Mouse (Mus musculus): ENCODE data around the gene Zfp882. TPM values are rescaled to one million over a fixed set of nuclear protein-coding genes. Genes with fewer than 3 reads are reported as not detected.
"Not testable (repeated sequence)": the region's sequence is repeated elsewhere in the genome, so short reads cannot be mapped to it uniquely, and the experiment has no call there.

Zfp882 gene
- polyA plus RNA-seq, 1 experiment from 2014 or later: 1.4 TPM

- H3K4me3 ChIP-seq (ENCODE audit: low read depth, low read length): peak overlapping the region; percentile 85
- peak overlapping the region; percentile 67 for H3K4me2 ChIP-seq (replicated peaks; ENCODE audit: low read depth)
- H3K36me3 ChIP-seq (ENCODE audit: control insufficient read depth, insufficient read depth): no peaks in the 10 kb centered on the region
- H3K4me1 ChIP-seq (replicated peaks; ENCODE audit: control insufficient read depth, insufficient read depth, low read length): no peaks in the 10 kb centered on the region; the same call in 1 of the 2 replicates
- WGBS: 23% methylated on average over 12 of the region's 14 CpGs
- ATAC-seq: no peak
- H3K9me3 ChIP-seq (ENCODE audit: control insufficient read depth): 0 out of 2 replicates have a peak, but pooled peaks cover 3% of the 10 kb centered on the region
- no peak for TF ChIP-seq CTCF (IDR thresholded peaks at IDR 0.05; ENCODE audit: low read depth)
- peak overlapping the region; percentile 82 for H3K9ac ChIP-seq (ENCODE audit: low read depth, low read length)
- H3K27me3 ChIP-seq (replicated peaks; ENCODE audit: control insufficient read depth, insufficient read depth, low read length): 0 out of 2 replicates have a peak, but pooled peaks cover 4% of the 10 kb centered on the region
- peak overlapping the region; percentile 50 for H3K27ac ChIP-seq (ENCODE audit: low read depth, low read length)
These were observed 43.2 kb downstream of the Zfp882 start for GRCm38 (mm10) chr8:71951436-71952161.

- Histone ChIP-seq H3K4me2 (replicated peaks; ENCODE audit: low read depth) (peak overlapping the region; percentile 67; the same call in 1 of the 2 replicates), H3K4me1 (replicated peaks; ENCODE audit: control insufficient read depth, insufficient read depth, low read length) (no peaks in the 10 kb centered on the region; the same call in 1 of the 2 replicates), H3K9me3 (ENCODE audit: control insufficient read depth) (0 out of 2 replicates have a peak, but pooled peaks cover 3% of the 10 kb centered on the region), H3K27me3 (replicated peaks; ENCODE audit: control insufficient read depth, insufficient read depth, low read length) (no peaks in the 10 kb centered on the region), H3K4me3 (ENCODE audit: low read depth, low read length) (no peak overlapping the region), H3K36me3 (ENCODE audit: control insufficient read depth, insufficient read depth) (no peaks in the 10 kb centered on the region), H3K9ac (ENCODE audit: low read depth, low read length) (no peak overlapping the region), H3K27ac (ENCODE audit: low read depth, low read length) (0 out of 2 replicates have a peak overlapping the region, but pooled peaks have one; percentile 50)
- no peak for ATAC-seq
- no peak for TF ChIP-seq CTCF (IDR thresholded peaks at IDR 0.05; ENCODE audit: low read depth)
- 46% methylated on average over 1 of the region's 1 CpGs for WGBS
These were observed 44.1 kb downstream of the Zfp882 start for GRCm38 (mm10) chr8:71952489-71952888.

GRCm38 (mm10) chr8:71952961-71953700, 44.7 kb downstream of the Zfp882 start:
- not testable (repeated sequence) for ATAC-seq; H3K27ac ChIP-seq (ENCODE audit: low read depth, low read length); H3K4me3 ChIP-seq (ENCODE audit: low read depth, low read length); H3K36me3 ChIP-seq (ENCODE audit: control insufficient read depth, insufficient read depth); H3K4me1 ChIP-seq (replicated peaks; ENCODE audit: control insufficient read depth, insufficient read depth, low read length); H3K4me2 ChIP-seq (replicated peaks; ENCODE audit: low read depth); H3K27me3 ChIP-seq (replicated peaks; ENCODE audit: control insufficient read depth, insufficient read depth, low read length); H3K9me3 ChIP-seq (ENCODE audit: control insufficient read depth); H3K9ac ChIP-seq (ENCODE audit: low read depth, low read length)
- 79% methylated on average over 16 of the region's 16 CpGs for WGBS

DNA sequence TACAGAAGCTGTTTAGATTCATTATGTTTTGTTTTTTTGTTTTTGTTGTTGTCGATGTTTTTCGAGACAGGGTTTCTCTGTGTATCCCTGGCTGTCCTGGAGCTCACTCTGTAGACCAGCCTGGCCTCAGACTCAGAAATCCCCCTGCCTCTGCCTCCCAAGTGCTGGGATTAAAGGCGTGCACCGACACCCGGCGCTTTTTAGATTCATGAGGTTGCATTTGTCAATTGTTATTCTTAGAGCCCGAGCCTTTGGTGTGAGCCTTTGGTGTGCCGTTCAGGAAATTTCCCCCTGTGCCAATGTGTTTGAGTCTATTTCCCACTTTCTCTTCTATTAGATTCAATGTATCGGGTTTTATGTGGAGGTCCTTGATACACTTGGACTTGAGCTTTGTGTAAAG, 46.3 kb downstream of the Zfp882 start:
- H3K27me3 ChIP-seq (replicated peaks; ENCODE audit: control insufficient read depth, insufficient read depth, low read length): no peaks in the 10 kb centered on the region
- no peak overlapping the region for H3K9ac ChIP-seq (ENCODE audit: low read depth, low read length)
- H3K27ac ChIP-seq (ENCODE audit: low read depth, low read length): no peak overlapping the region
- no peak overlapping the region for H3K4me2 ChIP-seq (replicated peaks; ENCODE audit: low read depth)
- 97% methylated on average over 9 of the region's 9 CpGs for WGBS
- no peak for ATAC-seq
- no peak overlapping the region for H3K4me3 ChIP-seq (ENCODE audit: low read depth, low read length)
- no peaks in the 10 kb centered on the region; the same call in 1 of the 2 replicates for H3K4me1 ChIP-seq (replicated peaks; ENCODE audit: control insufficient read depth, insufficient read depth, low read length)
- 0 out of 2 replicates have a peak, but pooled peaks cover 3% of the 10 kb centered on the region for H3K9me3 ChIP-seq (ENCODE audit: control insufficient read depth)
- H3K36me3 ChIP-seq (ENCODE audit: control insufficient read depth, insufficient read depth): no peaks in the 10 kb centered on the region; the same call in 1 of the 2 replicates
- TF ChIP-seq CTCF (IDR thresholded peaks at IDR 0.05; ENCODE audit: low read depth): no peak

GRCm38 (mm10) chr8:71960483-71960882, 52.1 kb downstream of the Zfp882 start:
- Histone ChIP-seq H3K4me1 (replicated peaks; ENCODE audit: control insufficient read depth, insufficient read depth, low read length) (no peaks in the 10 kb centered on the region), H3K27ac (ENCODE audit: low read depth, low read length) (no peak overlapping the region), H3K36me3 (ENCODE audit: control insufficient read depth, insufficient read depth) (peaks cover 5% of the 10 kb centered on the region), H3K4me3 (ENCODE audit: low read depth, low read length) (no peak overlapping the region), H3K9me3 (ENCODE audit: control insufficient read depth) (no peaks in the 10 kb centered on the region), H3K4me2 (replicated peaks; ENCODE audit: low read depth) (no peak overlapping the region), H3K9ac (ENCODE audit: low read depth, low read length) (no peak overlapping the region), H3K27me3 (replicated peaks; ENCODE audit: control insufficient read depth, insufficient read depth, low read length) (no peaks in the 10 kb centered on the region)
- peak; percentile 82 for ATAC-seq
- no peak for TF ChIP-seq CTCF (IDR thresholded peaks at IDR 0.05; ENCODE audit: low read depth)

- no peak overlapping the region for H3K9ac ChIP-seq (ENCODE audit: low read depth, low read length)
- 75% methylated on average over 5 of the region's 5 CpGs for WGBS
- H3K36me3 ChIP-seq (ENCODE audit: control insufficient read depth, insufficient read depth): peaks cover 16% of the 10 kb centered on the region
These were observed 53.4 kb downstream of the Zfp882 start for GRCm38 (mm10) chr8:71961796-71962195.

More at GRCm38 (mm10) chr8:71961796-71962195, 53.4 kb downstream of the Zfp882 start:
- no peak for TF ChIP-seq CTCF (IDR thresholded peaks at IDR 0.05; ENCODE audit: low read depth)
- Histone ChIP-seq H3K9me3 (ENCODE audit: control insufficient read depth) (no peaks in the 10 kb centered on the region), H3K4me1 (replicated peaks; ENCODE audit: control insufficient read depth, insufficient read depth, low read length) (no peaks in the 10 kb centered on the region), H3K27ac (ENCODE audit: low read depth, low read length) (no peak overlapping the region), H3K27me3 (replicated peaks; ENCODE audit: control insufficient read depth, insufficient read depth, low read length) (no peaks in the 10 kb centered on the region), H3K4me2 (replicated peaks; ENCODE audit: low read depth) (no peak overlapping the region), H3K4me3 (ENCODE audit: low read depth, low read length) (no peak overlapping the region)
- ATAC-seq: no peak
